Mouse (Mus musculus) spleen, adult 2 months (tissue): ENCODE measurements around the gene Nyap2. TPM values are rescaled to one million over a fixed set of nuclear protein-coding genes. Genes with fewer than 3 reads are reported as not detected.

Source experiments
- DNase-seq, 2 experiments: peaks; one replicate each; pipeline versions ENCODE4 v3.0.0 to v3.0.0-alpha.2; 2012 to 2021; ENCODE audit warnings: low spot score in 2 of 2, low read depth in 1 of 2
- H3K27ac ChIP-seq: fragments of 200-500 bp; 2 replicates; pipeline ENCODE4 v1.5.1; 2012; ENCODE audit warnings: low read length, inconsistent platforms; ENCODE audit not compliant: insufficient read depth
- H3K27me3 ChIP-seq: fragments of 200-500 bp; 2 replicates; pipeline ENCODE4 v1.6.1; 2012; ENCODE audit warnings: mild to moderate bottlenecking, moderate library complexity, low read length, inconsistent platforms; ENCODE audit not compliant: control insufficient read depth, insufficient read depth
- H3K36me3 ChIP-seq: fragments of 200-500 bp; 2 replicates; pipeline ENCODE4 v1.6.1; 2012; ENCODE audit warnings: mild to moderate bottlenecking, low read length, inconsistent platforms; ENCODE audit not compliant: control insufficient read depth, insufficient read depth
- H3K4me1 ChIP-seq: fragments of 200-500 bp; 2 replicates; pipeline ENCODE4 v1.6.1; 2011; ENCODE audit warnings: inconsistent platforms; ENCODE audit not compliant: control insufficient read depth, insufficient read depth, insufficient read length
- H3K4me3 ChIP-seq: fragments of 200-500 bp; 2 replicates; pipeline ENCODE4 v1.5.1; 2011; ENCODE audit warnings: mild to moderate bottlenecking, inconsistent platforms; ENCODE audit not compliant: insufficient read depth, insufficient read length; ENCODE audit errors: extremely low read depth
- CTCF ChIP-seq: fragments of 200-500 bp; IDR thresholded peaks from 2 replicates; pipeline ENCODE4 v1.5.1; 2011; ENCODE audit warnings: mild to moderate bottlenecking, inconsistent platforms; ENCODE audit not compliant: insufficient read depth, insufficient read length, insufficient replicate concordance; ENCODE audit errors: extremely low read depth
- POLR2A ChIP-seq: fragments of 200-500 bp; IDR thresholded peaks from 2 replicates; pipeline ENCODE4 v1.6.1; 2011; ENCODE audit warnings: low read depth, low read length, inconsistent platforms
- WGBS: fragments of 180-500 bp; shearing (Covaris S2); methylation state at CpG from one replicate; pipeline ENCODE4 v1.1.7; 2018; 5-methylcytosine and 5-hydroxymethylcytosine counted together
- polyA plus RNA-seq: library from polyadenylated mRNA; depleted of rRNA; stranded (reverse); fragments of >200 nt; gene quantifications from 2 replicates; pipeline ENCODE4 v1.2.3, GENCODE M21; 2012

Nyap2 gene
- polyA plus RNA-seq, 1 experiment: not detected

- TF ChIP-seq POLR2A (no peak), CTCF (no peak)
- Histone ChIP-seq H3K27me3 (no peaks in the 10 kb centered on the region), H3K4me1 (no peaks in the 10 kb centered on the region), H3K4me3 (no peak overlapping the region), H3K27ac (no peak overlapping the region), H3K36me3 (no peaks in the 10 kb centered on the region)
- DNase-seq: no peak
Observed at GRCm38 (mm10) chr1:81307407-81307806, 230.7 kb downstream of the Nyap2 start.

- DNase-seq: no peak
- H3K4me1 ChIP-seq: no peaks in the 10 kb centered on the region
- H3K27me3 ChIP-seq: no peaks in the 10 kb centered on the region
- no peaks in the 10 kb centered on the region for H3K36me3 ChIP-seq
- WGBS: 45% methylated on average over 2 of the region's 2 CpGs
- H3K4me3 ChIP-seq: no peak overlapping the region
- H3K27ac ChIP-seq: no peak overlapping the region
- TF ChIP-seq POLR2A (no peak), CTCF (no peak)
Observed at GRCm38 (mm10) chr1:81307934-81308333, 231.2 kb downstream of the Nyap2 start.

GRCm38 (mm10) chr1:81310087-81310626 lies 233.4 kb downstream of the Nyap2 start:
- peak; percentile 28; the same call in 1 of the 2 replicates for TF ChIP-seq CTCF
- TF ChIP-seq POLR2A: no peak
- no peaks in the 10 kb centered on the region for H3K27me3 ChIP-seq
- no peaks in the 10 kb centered on the region for H3K36me3 ChIP-seq
- H3K4me1 ChIP-seq: no peaks in the 10 kb centered on the region
- H3K4me3 ChIP-seq: no peak overlapping the region
- no peak overlapping the region for H3K27ac ChIP-seq
- WGBS: 9% methylated on average over 1 of the region's 1 CpGs
- peak in 1 of 2 experiments; percentile 28 for DNase-seq

- H3K4me3 ChIP-seq: no peak overlapping the region
Observed at GRCm38 (mm10) chr1:81316403-81316994, 239.7 kb downstream of the Nyap2 start.

GRCm38 (mm10) chr1:81316995-81317413 lies 240.3 kb downstream of the Nyap2 start:
- Histone ChIP-seq H3K27me3 (no peaks in the 10 kb centered on the region), H3K36me3 (no peaks in the 10 kb centered on the region), H3K4me3 (no peak overlapping the region), H3K27ac (no peak overlapping the region), H3K4me1 (no peaks in the 10 kb centered on the region)
- WGBS: 74% methylated on average over 5 of the region's 5 CpGs
- no peak for TF ChIP-seq CTCF
- no peak for DNase-seq

More at GRCm38 (mm10) chr1:81316403-81316994, 239.7 kb downstream of the Nyap2 start:
- TF ChIP-seq POLR2A (no peak), CTCF (peak; percentile 46; the same call in 1 of the 2 replicates)
- 60% methylated on average over 9 of the region's 9 CpGs for WGBS
- Histone ChIP-seq H3K27ac (no peak overlapping the region), H3K36me3 (no peaks in the 10 kb centered on the region), H3K4me1 (no peaks in the 10 kb centered on the region), H3K27me3 (no peaks in the 10 kb centered on the region)
- DNase-seq: peak in 1 of 2 experiments; percentile 28

GRCm38 (mm10) chr1:81387722-81388121 lies 311.0 kb downstream of the Nyap2 start:
- TF ChIP-seq CTCF (no peak), POLR2A (no peak)
- H3K27ac ChIP-seq: no peak overlapping the region
- DNase-seq: no peak
- no peak overlapping the region for H3K4me3 ChIP-seq
- no peaks in the 10 kb centered on the region for H3K36me3 ChIP-seq
- H3K27me3 ChIP-seq: no peaks in the 10 kb centered on the region
- no peaks in the 10 kb centered on the region for H3K4me1 ChIP-seq
- 31% methylated on average over 1 of the region's 1 CpGs for WGBS
